Mouse (Mus musculus) MEL (cell line): ENCODE measurements around the gene Cdh16. TPM values are rescaled to one million over a fixed set of nuclear protein-coding genes. Genes with fewer than 3 reads are reported as not detected.

Experiments used
- DNase-seq: peaks from one replicate; pipeline ENCODE4 v3.0.0; 2011; ENCODE audit warnings: low read depth, low spot score
- H3K27ac ChIP-seq: 2 replicates; pipeline ENCODE4 v1.5.1; 2012; ENCODE audit warnings: low read depth, mild to moderate bottlenecking, control low read depth, low read length, moderate library complexity; ENCODE audit not compliant: control insufficient read depth
- H3K27me3 ChIP-seq, 2 experiments: fragments of 150-350 bp in 1 of 2; sonication (generic) in 1 of 2; 2 replicates each; pipeline ENCODE4 v1.6.1; 2012; ENCODE audit warnings: low read length in 2 of 2, mild to moderate bottlenecking in 2 of 2, improper control_type of control experiment in 1 of 2, moderate library complexity in 1 of 2; ENCODE audit not compliant: insufficient read depth in 2 of 2, control insufficient read depth in 1 of 2
- H3K36me3 ChIP-seq, 2 experiments: 2 replicates each; pipeline ENCODE4 v1.6.1; 2012 to 2014; ENCODE audit warnings: low read length in 2 of 2, improper control_type of control experiment in 1 of 2, inconsistent platforms in 1 of 2, mild to moderate bottlenecking in 1 of 2; ENCODE audit not compliant: insufficient read depth in 2 of 2, control insufficient read depth in 1 of 2
- H3K4me1 ChIP-seq, 2 experiments: fragments of 150-350 bp in 1 of 2; sonication (generic) in 1 of 2; 2 replicates each; pipeline ENCODE4 v1.6.1; 2012; ENCODE audit warnings: low read length in 2 of 2, improper control_type of control experiment in 1 of 2, mild to moderate bottlenecking in 1 of 2; ENCODE audit not compliant: insufficient read depth in 2 of 2, control insufficient read depth in 1 of 2
- H3K4me3 ChIP-seq, 2 experiments: fragments of 150-350 bp in 1 of 2; sonication (generic) in 1 of 2; 2 replicates each; pipeline ENCODE4 v1.5.1; 2012; ENCODE audit warnings: low read depth in 2 of 2, low read length in 2 of 2, mild to moderate bottlenecking in 2 of 2, moderate library complexity in 2 of 2, control low read depth in 1 of 2, improper control_type of control experiment in 1 of 2; ENCODE audit not compliant: control insufficient read depth in 1 of 2, insufficient read depth in 1 of 2
- H3K79me2 ChIP-seq: 2 replicates; pipeline ENCODE4 v1.6.1; 2012; ENCODE audit warnings: mild to moderate bottlenecking, low read length, moderate library complexity; ENCODE audit not compliant: control insufficient read depth, poor library complexity, insufficient read depth
- H3K9ac ChIP-seq: 2 replicates; pipeline ENCODE4 v1.6.1; 2012; ENCODE audit warnings: low read depth, mild to moderate bottlenecking, control low read depth, low read length, moderate library complexity; ENCODE audit not compliant: control insufficient read depth, poor library complexity, severe bottlenecking
- H3K9me3 ChIP-seq: fragments of 150-350 bp; sonication (generic); replicated peaks from 2 replicates; pipeline ENCODE4 v1.6.1; 2012; ENCODE audit warnings: mild to moderate bottlenecking, low read length, improper control_type of control experiment, moderate library complexity; ENCODE audit not compliant: insufficient read depth
- BHLHE40 ChIP-seq: IDR thresholded peaks from 2 replicates; pipeline ENCODE4 v1.6.1; 2012; ENCODE audit warnings: low read depth, mild to moderate bottlenecking, inconsistent platforms, low read length, improper control_type of control experiment, borderline replicate concordance
- CTCF ChIP-seq, 3 experiments: IDR thresholded peaks in 2 of 3; conservative IDR thresholded peaks in 1 of 3; 2 replicates each; pipeline ENCODE4 v1.5.1; 2011 to 2012; ENCODE audit warnings: low read length in 3 of 3, low read depth in 2 of 3, mild to moderate bottlenecking in 2 of 3, improper control_type of control experiment in 1 of 3, inconsistent platforms in 1 of 3, mixed read lengths in 1 of 3, moderate library complexity in 1 of 3; ENCODE audit not compliant: control insufficient read depth in 1 of 3, insufficient read depth in 1 of 3, poor library complexity in 1 of 3, severe bottlenecking in 1 of 3
- GABPA ChIP-seq: IDR thresholded peaks from 2 replicates; pipeline ENCODE4 v1.6.1; 2012; ENCODE audit warnings: low read depth, mild to moderate bottlenecking, inconsistent platforms, low read length, improper control_type of control experiment, moderate library complexity
- JUND ChIP-seq: IDR thresholded peaks from 2 replicates; pipeline ENCODE4 v1.6.1; 2011; ENCODE audit warnings: low read depth, mild to moderate bottlenecking, improper control_type of control experiment, low read length
- MAFK ChIP-seq: IDR thresholded peaks from 2 replicates; pipeline ENCODE4 v1.6.1; 2011; ENCODE audit warnings: low read depth, mild to moderate bottlenecking, low read length, improper control_type of control experiment, borderline replicate concordance
- MAX ChIP-seq: IDR thresholded peaks from 2 replicates; pipeline ENCODE4 v1.6.1; 2011; ENCODE audit warnings: low read length, improper control_type of control experiment
- MYC ChIP-seq: IDR thresholded peaks from 2 replicates; pipeline ENCODE4 v1.6.1; 2011; ENCODE audit warnings: low read depth, mild to moderate bottlenecking, low read length, improper control_type of control experiment, moderate library complexity
- POLR2A ChIP-seq, 2 experiments: IDR thresholded peaks; 2 replicates each; pipeline ENCODE4 v1.6.1; 2011 to 2012; ENCODE audit warnings: low read length in 2 of 2, mild to moderate bottlenecking in 2 of 2, control low read depth in 1 of 2, improper control_type of control experiment in 1 of 2, low read depth in 1 of 2, moderate library complexity in 1 of 2; ENCODE audit not compliant: control insufficient read depth in 1 of 2, insufficient read depth in 1 of 2, poor library complexity in 1 of 2
- POLR2AphosphoS5 ChIP-seq: IDR thresholded peaks from 2 replicates; pipeline ENCODE4 v1.6.1; 2012; ENCODE audit warnings: low read depth, borderline replicate concordance, mild to moderate bottlenecking, inconsistent platforms, low read length, moderate library complexity, mixed read lengths
- RAD21 ChIP-seq: IDR thresholded peaks from 2 replicates; pipeline ENCODE4 v1.6.1; 2011; ENCODE audit warnings: mild to moderate bottlenecking, low read depth, low read length, improper control_type of control experiment
- RCOR1 ChIP-seq: IDR thresholded peaks from 2 replicates; pipeline ENCODE4 v1.6.1; 2012; ENCODE audit warnings: low read depth, mild to moderate bottlenecking, inconsistent platforms, low read length, improper control_type of control experiment
- SIN3A ChIP-seq: IDR thresholded peaks from 2 replicates; pipeline ENCODE4 v1.6.1; 2012; ENCODE audit warnings: low read length, improper control_type of control experiment, inconsistent platforms
- SMC3 ChIP-seq: IDR thresholded peaks from 2 replicates; pipeline ENCODE4 v1.6.1; 2011; ENCODE audit warnings: low read depth, low read length, improper control_type of control experiment
- TBP ChIP-seq: IDR thresholded peaks from 2 replicates; pipeline ENCODE4 v1.8.0; 2011; ENCODE audit warnings: low read depth, low read length, improper control_type of control experiment
- USF1 ChIP-seq: IDR thresholded peaks from 2 replicates; pipeline ENCODE4 v1.6.1; 2014; ENCODE audit warnings: low read depth, mild to moderate bottlenecking, inconsistent platforms, low read length, improper control_type of control experiment, moderate library complexity
- USF2 ChIP-seq, 2 experiments: IDR thresholded peaks; 2 replicates each; pipeline ENCODE4 v1.6.1; 2011 to 2012; ENCODE audit warnings: improper control_type of control experiment in 2 of 2, low read length in 2 of 2, borderline replicate concordance in 1 of 2, inconsistent platforms in 1 of 2, low read depth in 1 of 2, mild to moderate bottlenecking in 1 of 2; ENCODE audit not compliant: insufficient read depth in 1 of 2
- ZC3H11A ChIP-seq: IDR thresholded peaks from 2 replicates; pipeline ENCODE4 v1.6.1; 2012; ENCODE audit warnings: low read depth, mild to moderate bottlenecking, inconsistent platforms, low read length, improper control_type of control experiment
- ZNF384 ChIP-seq: IDR thresholded peaks from 2 replicates; pipeline ENCODE4 v1.6.1; 2012; ENCODE audit warnings: low read depth, mild to moderate bottlenecking, inconsistent platforms, low read length, improper control_type of control experiment
- polyA plus RNA-seq, 2 experiments: library from polyadenylated mRNA; stranded (reverse) in 1 of 2; unstranded in 1 of 2; fragments of >175 nt in 1 of 2; fragments of >200 nt in 1 of 2; gene quantifications; 2 replicates each; pipeline versions ENCODE4 v1.2.1 to v1.2.4; 2012; ENCODE audit warnings: low replicate concordance in 2 of 2, low read depth in 1 of 2; ENCODE audit not compliant: insufficient read length in 2 of 2, insufficient read depth in 1 of 2, missing spikeins in 1 of 2
- total RNA-seq: library from RNA; depleted of rRNA; stranded (reverse); fragments of 300-350 nt; gene quantifications from 2 replicates; pipeline ENCODE4 v1.2.3, GENCODE M21; 2012; rRNA removed

Gene Cdh16
- total RNA-seq = not detected in 2 replicates
- polyA plus RNA-seq = under 1 TPM in 1 of 2 experiments, not detected in 1; 0.45 TPM

GRCm38 (mm10) chr8:104624161-104624560, at the start of gene Cdh16:
TSS of gene Cdh16 (minus strand) at chr8:104624396.
- Histone ChIP-seq H3K79me2 (no peaks in the 10 kb centered on the region), H3K9me3 (no peaks in the 10 kb centered on the region), H3K27me3 (no peaks in the 10 kb centered on the region), H3K9ac (no peak within 1 kb of the TSS), H3K4me1 (peaks cover 0 to 16% of the 10 kb centered on the region in 2 experiments; a peak in 2 of 4 replicates), H3K27ac (no peak within 1 kb of the TSS), H3K36me3 (peaks cover 0 to 9% of the 10 kb centered on the region in 2 experiments; a peak in 2 of 4 replicates), H3K4me3 (no peak within 1 kb of the TSS)
- TF ChIP-seq POLR2A (IDR thresholded peaks at IDR 0.05; ENCODE audit: control insufficient read depth in 1 of 2, insufficient read depth in 1 of 2, low read depth in 1 of 2, low read length in 2 of 2, poor library complexity in 1 of 2) = no peak
- no peak for TF ChIP-seq RAD21
- TF ChIP-seq POLR2AphosphoS5 = no peak
- TF ChIP-seq BHLHE40 = no peak
- no peak for TF ChIP-seq MYC
- TF ChIP-seq ZNF384 = no peak
- no peak for TF ChIP-seq SIN3A
- no peak for DNase-seq

GRCm38 (mm10) chr8:104655614-104656013, 31.4 kb upstream of the Cdh16 start:
- no peak overlapping the region for H3K4me3 ChIP-seq
- no peak for DNase-seq
- no peaks in the 10 kb centered on the region for H3K36me3 ChIP-seq
- no peak for TF ChIP-seq USF2 (IDR thresholded peaks at IDR 0.05; ENCODE audit: borderline replicate concordance in 1 of 2, insufficient read depth in 1 of 2, low read depth in 1 of 2, low read length in 2 of 2)
- no peak for TF ChIP-seq CTCF (IDR thresholded peaks at IDR 0.05 in 2 of 3, conservative IDR thresholded peaks at IDR 0.05 in 1 of 3; ENCODE audit: control insufficient read depth in 1 of 3, insufficient read depth in 1 of 3, low read depth in 2 of 3, low read length in 3 of 3, poor library complexity in 1 of 3, severe bottlenecking in 1 of 3)
- TF ChIP-seq, all 39 proteins: peak for 0
- Histone ChIP-seq H3K9me3 (no peaks in the 10 kb centered on the region), H3K27ac (no peak overlapping the region), H3K27me3 (peaks cover 0 to 1% of the 10 kb centered on the region in 2 experiments; a peak in 2 of 4 replicates), H3K4me1 (no peaks in the 10 kb centered on the region), H3K79me2 (no peaks in the 10 kb centered on the region), H3K9ac (no peak overlapping the region)

GRCm38 (mm10) chr8:104654984-104655383, 30.8 kb upstream of the Cdh16 start:
- Histone ChIP-seq H3K79me2 (no peaks in the 10 kb centered on the region), H3K27ac (no peak overlapping the region), H3K36me3 (no peaks in the 10 kb centered on the region), H3K4me1 (no peaks in the 10 kb centered on the region), H3K9ac (no peak overlapping the region), H3K9me3 (no peaks in the 10 kb centered on the region), H3K4me3 (no peak overlapping the region), H3K27me3 (no peaks in the 10 kb centered on the region; a peak in 2 of 4 replicates)
- peak; percentile 53 to 98 (median 86) for TF ChIP-seq CTCF (IDR thresholded peaks at IDR 0.05 in 2 of 3, conservative IDR thresholded peaks at IDR 0.05 in 1 of 3; ENCODE audit: control insufficient read depth in 1 of 3, insufficient read depth in 1 of 3, low read depth in 2 of 3, low read length in 3 of 3, poor library complexity in 1 of 3, severe bottlenecking in 1 of 3)
- no peak for TF ChIP-seq MAFK
- peak; percentile 87 for TF ChIP-seq SMC3
- 0 out of 2 replicates have a peak, but pooled peaks have one; percentile 43 for TF ChIP-seq MYC
- TF ChIP-seq ZC3H11A = peak; percentile 84
- TF ChIP-seq SIN3A = peak; percentile 43; the same call in 1 of the 2 replicates
- TF ChIP-seq USF1 = peak; percentile 59
- no peak for TF ChIP-seq GABPA
- no peak for TF ChIP-seq MAX
- TF ChIP-seq JUND = no peak
- TF ChIP-seq RCOR1 = no peak
- no peak for TF ChIP-seq TBP
- TF ChIP-seq RAD21 = peak; percentile 95
- DNase-seq = peak; percentile 91
